Mouse (Mus musculus) neural tube, embryonic 11.5 days (tissue): ENCODE measurements around the gene Selenom. TPM values are rescaled to one million over a fixed set of nuclear protein-coding genes. Genes with fewer than 3 reads are reported as not detected.

Experiments
- ATAC-seq: fragments of 200-750 bp; cut with Nextera tagmentation; 2 replicates; pipeline ENCODE4 v1.8.0; 2017; ENCODE audit warnings: moderate number of reproducible peaks, mild to moderate bottlenecking, moderate TSS enrichment, moderate library complexity; ENCODE audit not compliant: insufficient read depth, low FRiP score, low TSS enrichment
- DNase-seq: peaks from one replicate; pipeline ENCODE4 v3.0.0-alpha.2; 2015; ENCODE audit warnings: low spot score
- H3K27ac ChIP-seq: fragments of 300-500 bp; sonication (generic); 2 replicates; pipeline ENCODE4 v1.5.1; 2014; ENCODE audit warnings: low read depth, mild to moderate bottlenecking, low read length
- H3K27me3 ChIP-seq: fragments of 300-500 bp; sonication (generic); 2 replicates; pipeline ENCODE4 v1.6.1; 2014; ENCODE audit warnings: mild to moderate bottlenecking, low read length, mixed read lengths; ENCODE audit not compliant: control insufficient read depth, insufficient read depth
- H3K36me3 ChIP-seq: fragments of 300-500 bp; sonication (generic); 2 replicates; pipeline ENCODE4 v1.6.1; 2014; ENCODE audit warnings: mild to moderate bottlenecking, low read length, moderate library complexity, mixed read lengths; ENCODE audit not compliant: control insufficient read depth, insufficient read depth
- H3K4me1 ChIP-seq: fragments of 300-500 bp; sonication (generic); 2 replicates; pipeline ENCODE4 v1.6.1; 2014; ENCODE audit warnings: low read length, mixed read lengths; ENCODE audit not compliant: control insufficient read depth, insufficient read depth
- H3K4me2 ChIP-seq: fragments of 300-500 bp; sonication (generic); 2 replicates; pipeline ENCODE4 v1.6.1; 2014; ENCODE audit warnings: low read depth, mild to moderate bottlenecking, moderate library complexity
- H3K4me3 ChIP-seq: fragments of 300-500 bp; sonication (generic); 2 replicates; pipeline ENCODE4 v1.5.1; 2014; ENCODE audit warnings: low read depth, low read length
- H3K9ac ChIP-seq: fragments of 300-500 bp; sonication (generic); 2 replicates; pipeline ENCODE4 v1.6.1; 2014; ENCODE audit warnings: mild to moderate bottlenecking, low read length
- H3K9me3 ChIP-seq: fragments of 300-500 bp; sonication (generic); 2 replicates; pipeline ENCODE4 v1.6.1; 2016; ENCODE audit warnings: low read length; ENCODE audit not compliant: control insufficient read depth
- WGBS: fragments of 180-500 bp; shearing (Covaris S2); extraction: QIAGEN DNeasy Blood & Tissue Kit; methylation state at CpG from one replicate; pipeline ENCODE4 v1.1.7; 2014; 5-methylcytosine and 5-hydroxymethylcytosine counted together
- polyA plus RNA-seq: library from polyadenylated mRNA; unstranded; fragments of >200 nt; fragmentation: Nextera tagmentation; extraction: Ambion mirVana; gene quantifications from 2 replicates; pipeline ENCODE4 v1.2.1, GENCODE M21; 2014

Selenom gene
- polyA plus RNA-seq, 1 experiment from 2014 or later, result 57.7 TPM

GRCm38 (mm10) chr11:3489036-3489435, 25.4 kb upstream of the Selenom start:
- H3K4me3 ChIP-seq, result no peak overlapping the region
- no peaks in the 10 kb centered on the region for H3K9me3 ChIP-seq
- no peaks in the 10 kb centered on the region for H3K4me1 ChIP-seq
- no peak overlapping the region for H3K9ac ChIP-seq
- no peak overlapping the region for H3K27ac ChIP-seq
- no peak overlapping the region for H3K4me2 ChIP-seq
- no peaks in the 10 kb centered on the region for H3K27me3 ChIP-seq
- H3K36me3 ChIP-seq, result no peaks in the 10 kb centered on the region
- WGBS, result 89% methylated on average over 5 of the region's 5 CpGs
- ATAC-seq, result no peak
- no peak for DNase-seq

- no peak overlapping the region for H3K4me3 ChIP-seq
- no peaks in the 10 kb centered on the region for H3K9me3 ChIP-seq
- ATAC-seq, result no peak
- no peaks in the 10 kb centered on the region for H3K4me1 ChIP-seq
- DNase-seq, result no peak
- H3K27me3 ChIP-seq, result no peaks in the 10 kb centered on the region
- no peaks in the 10 kb centered on the region for H3K36me3 ChIP-seq
- H3K27ac ChIP-seq, result no peak overlapping the region
- 73% methylated on average over 4 of the region's 4 CpGs for WGBS
- H3K9ac ChIP-seq, result no peak overlapping the region
- no peak overlapping the region for H3K4me2 ChIP-seq
These were observed 21.7 kb upstream of the Selenom start for GRCm38 (mm10) chr11:3492748-3493147.

- Histone ChIP-seq H3K4me3 (no peak overlapping the region), H3K4me2 (no peak overlapping the region), H3K9me3 (no peaks in the 10 kb centered on the region), H3K36me3 (no peaks in the 10 kb centered on the region), H3K27me3 (no peaks in the 10 kb centered on the region), H3K27ac (no peak overlapping the region), H3K9ac (no peak overlapping the region), H3K4me1 (no peaks in the 10 kb centered on the region)
- 83% methylated on average over 16 of the region's 17 CpGs for WGBS
- ATAC-seq (no peak), DNase-seq (no peak)
These were observed 19.6 kb upstream of the Selenom start for GRCm38 (mm10) chr11:3494857-3495256.

GRCm38 (mm10) chr11:3495496-3495895, 19.0 kb upstream of the Selenom start:
- no peak for ATAC-seq
- Histone ChIP-seq H3K36me3 (no peaks in the 10 kb centered on the region), H3K27me3 (no peaks in the 10 kb centered on the region), H3K4me3 (no peak overlapping the region), H3K4me1 (no peaks in the 10 kb centered on the region), H3K9me3 (no peaks in the 10 kb centered on the region), H3K27ac (no peak overlapping the region), H3K9ac (no peak overlapping the region), H3K4me2 (no peak overlapping the region)
- DNase-seq, result no peak
- 86% methylated on average over 14 of the region's 14 CpGs for WGBS

- Histone ChIP-seq H3K4me1 (no peaks in the 10 kb centered on the region), H3K36me3 (no peaks in the 10 kb centered on the region), H3K4me2 (no peak overlapping the region), H3K9me3 (no peaks in the 10 kb centered on the region), H3K4me3 (no peak overlapping the region), H3K9ac (no peak overlapping the region), H3K27ac (no peak overlapping the region), H3K27me3 (no peaks in the 10 kb centered on the region)
- DNase-seq, result no peak
- 63% methylated on average over 5 of the region's 5 CpGs for WGBS
- ATAC-seq, result no peak
These were observed 17.7 kb upstream of the Selenom start for GRCm38 (mm10) chr11:3496756-3497155.

GRCm38 (mm10) chr11:3497296-3497695, 17.2 kb upstream of the Selenom start:
- no peaks in the 10 kb centered on the region for H3K9me3 ChIP-seq
- 83% methylated on average over 1 of the region's 1 CpGs for WGBS
- H3K4me1 ChIP-seq, result no peaks in the 10 kb centered on the region
- H3K4me2 ChIP-seq, result no peak overlapping the region
- no peak overlapping the region for H3K9ac ChIP-seq
- H3K36me3 ChIP-seq, result no peaks in the 10 kb centered on the region
- DNase-seq, result no peak
- ATAC-seq, result no peak
- no peak overlapping the region for H3K27ac ChIP-seq
- H3K4me3 ChIP-seq, result no peak overlapping the region
- H3K27me3 ChIP-seq, result no peaks in the 10 kb centered on the region

GRCm38 (mm10) chr11:3502057-3502456, 12.4 kb upstream of the Selenom start:
- no peak overlapping the region for H3K27ac ChIP-seq
- DNase-seq (no peak), ATAC-seq (no peak)
- no peaks in the 10 kb centered on the region for H3K36me3 ChIP-seq
- no peaks in the 10 kb centered on the region for H3K9me3 ChIP-seq
- H3K4me1 ChIP-seq, result no peaks in the 10 kb centered on the region
- H3K4me3 ChIP-seq, result no peak overlapping the region
- no peak overlapping the region for H3K9ac ChIP-seq
- WGBS, result 82% methylated on average over 17 of the region's 17 CpGs
- no peak overlapping the region for H3K4me2 ChIP-seq
- no peaks in the 10 kb centered on the region for H3K27me3 ChIP-seq

- DNase-seq (no peak), ATAC-seq (no peak)
- no peak overlapping the region for H3K4me3 ChIP-seq
- H3K27me3 ChIP-seq, result no peaks in the 10 kb centered on the region
- H3K27ac ChIP-seq, result no peak overlapping the region
- no peaks in the 10 kb centered on the region for H3K4me1 ChIP-seq
- H3K36me3 ChIP-seq, result no peaks in the 10 kb centered on the region
- H3K9ac ChIP-seq, result no peak overlapping the region
- 81% methylated on average over 18 of the region's 18 CpGs for WGBS
- no peaks in the 10 kb centered on the region for H3K9me3 ChIP-seq
- H3K4me2 ChIP-seq, result no peak overlapping the region
These were observed 11.9 kb upstream of the Selenom start for GRCm38 (mm10) chr11:3502459-3503072.

- Histone ChIP-seq H3K9me3 (no peaks in the 10 kb centered on the region), H3K4me1 (no peaks in the 10 kb centered on the region), H3K4me2 (no peak overlapping the region), H3K9ac (no peak overlapping the region), H3K4me3 (no peak overlapping the region), H3K36me3 (no peaks in the 10 kb centered on the region), H3K27me3 (no peaks in the 10 kb centered on the region), H3K27ac (no peak overlapping the region)
- DNase-seq (no peak), ATAC-seq (no peak)
- 64% methylated on average over 11 of the region's 11 CpGs for WGBS
These were observed 10.5 kb upstream of the Selenom start for GRCm38 (mm10) chr11:3503755-3504693.
